ENCODE assay signal across 14 mouse cellular contexts in genomic region chr15:90992871-90993270, GRCm38 (mm10). TPM values are rescaled to one million over a fixed set of nuclear protein-coding genes. Genes with fewer than 3 reads are reported as not detected.
DNase-seq lines count a peak whose midpoint lies in the region; ATAC-seq and TF ChIP-seq lines count a peak whose summit lies in the region.
"Had no signal": no experiment of that assay in that cellular context is flagged by ENCODE, and none has a peak within 500 bp of the region (broad histone marks: within the 10 kb centered on the region; RNA-seq: fewer than 3 reads in every experiment).

No protein-coding gene starts in this region.

- no peak overlapping the region for H3K27ac ChIP-seq in forebrain, postnatal 0 days (ENCODE audit: low read depth, low read length)
- H3K27ac ChIP-seq in forebrain, embryonic 15.5 days (replicated peaks), result no peak overlapping the region
- no peak overlapping the region for H3K27ac ChIP-seq in kidney, postnatal 0 days
- no peak overlapping the region for H3K27ac ChIP-seq in midbrain, embryonic 14.5 days (replicated peaks; ENCODE audit: low read depth, low read length)
- H3K27ac ChIP-seq in midbrain, embryonic 15.5 days, result no peak overlapping the region
- H3K27ac ChIP-seq: heart, embryonic 15.5 days; limb, embryonic 12.5 days had no signal

- H3K9ac ChIP-seq in forebrain, postnatal 0 days, result no peak overlapping the region
- H3K9ac ChIP-seq in forebrain, embryonic 15.5 days (replicated peaks), result no peak overlapping the region
- no peak overlapping the region for H3K9ac ChIP-seq in kidney, postnatal 0 days (ENCODE audit: low read depth, low read length)
- H3K9ac ChIP-seq in midbrain, embryonic 14.5 days (replicated peaks; ENCODE audit: low read length), result no peak overlapping the region
- no peak overlapping the region for H3K9ac ChIP-seq in midbrain, embryonic 15.5 days
- H3K9ac ChIP-seq: heart, embryonic 15.5 days; limb, embryonic 12.5 days had no signal

- H3K36me3 ChIP-seq in forebrain, postnatal 0 days (ENCODE audit: insufficient read depth), result peaks cover 27% of the 10 kb centered on the region
- H3K36me3 ChIP-seq in forebrain, embryonic 15.5 days, result peaks cover 53% of the 10 kb centered on the region
- no peaks in the 10 kb centered on the region for H3K36me3 ChIP-seq in kidney, postnatal 0 days (ENCODE audit: insufficient read depth, low read length)
- H3K36me3 ChIP-seq in midbrain, embryonic 14.5 days (ENCODE audit: control insufficient read depth, insufficient read depth, low read length), result peaks cover 74% of the 10 kb centered on the region
- peaks cover 10% of the 10 kb centered on the region; the same call in 1 of the 2 replicates for H3K36me3 ChIP-seq in midbrain, embryonic 15.5 days (replicated peaks)
- H3K36me3 ChIP-seq: heart, embryonic 15.5 days had no signal

- H3K4me2 ChIP-seq in forebrain, postnatal 0 days (ENCODE audit: low read depth), result no peak overlapping the region
- no peak overlapping the region for H3K4me2 ChIP-seq in forebrain, embryonic 15.5 days (replicated peaks)
- H3K4me2 ChIP-seq in kidney, postnatal 0 days (ENCODE audit: low read length), result no peak overlapping the region
- no peak overlapping the region for H3K4me2 ChIP-seq in midbrain, embryonic 14.5 days (ENCODE audit: low read length)
- no peak overlapping the region for H3K4me2 ChIP-seq in midbrain, embryonic 15.5 days
- H3K4me2 ChIP-seq: heart, embryonic 15.5 days; limb, embryonic 12.5 days had no signal

- no peaks in the 10 kb centered on the region for H3K4me1 ChIP-seq in forebrain, postnatal 0 days (ENCODE audit: insufficient read depth)
- no peaks in the 10 kb centered on the region for H3K4me1 ChIP-seq in forebrain, embryonic 15.5 days
- no peaks in the 10 kb centered on the region for H3K4me1 ChIP-seq in kidney, postnatal 0 days (replicated peaks; ENCODE audit: insufficient read depth, low read length)
- H3K4me1 ChIP-seq in midbrain, embryonic 14.5 days (ENCODE audit: control insufficient read depth, insufficient read depth, low read length), result no peaks in the 10 kb centered on the region
- H3K4me1 ChIP-seq in midbrain, embryonic 15.5 days, result no peaks in the 10 kb centered on the region

- WGBS in forebrain, postnatal 0 days, result 50% methylated on average over 2 of the region's 2 CpGs
- 68% methylated on average over 2 of the region's 2 CpGs for WGBS in forebrain, embryonic 15.5 days
- WGBS in kidney, postnatal 0 days, result 66% methylated on average over 2 of the region's 2 CpGs
- WGBS in midbrain, embryonic 14.5 days, result 77% methylated on average over 2 of the region's 2 CpGs
- WGBS in midbrain, embryonic 15.5 days, result 75% methylated on average over 2 of the region's 2 CpGs

- TF ChIP-seq CTCF in forebrain, postnatal 0 days (IDR thresholded peaks at IDR 0.05; ENCODE audit: low read depth), result peak; percentile 49; the same call in 1 of the 2 replicates
- peak; percentile 65 for TF ChIP-seq CTCF in kidney, postnatal 0 days (IDR thresholded peaks at IDR 0.05; ENCODE audit: low read depth)

- DNase-seq in forebrain, postnatal 0 days, result no peak
- peak; percentile 79 for DNase-seq in kidney, postnatal 0 days (ENCODE audit: low spot score)
- no peak for DNase-seq in kidney, postnatal 25 days
- peak; percentile 61 for DNase-seq in midbrain, embryonic 14.5 days
- DNase-seq in skeletal muscle tissue, adult 2 months (ENCODE audit: low read depth, low spot score), result peak; percentile 8
- DNase-seq in cerebellum, adult 11 months, result no peak
- DNase-seq: B cell, adult 2 months; cerebellum, postnatal 36 days; kidney, postnatal 36 days; layer of hippocampus, postnatal 36 days had no signal

- no peaks in the 10 kb centered on the region for H3K9me3 ChIP-seq in forebrain, postnatal 0 days (ENCODE audit: low read length)
- no peaks in the 10 kb centered on the region for H3K9me3 ChIP-seq in forebrain, embryonic 15.5 days
- H3K9me3 ChIP-seq in kidney, postnatal 0 days (replicated peaks; ENCODE audit: low read length), result no peaks in the 10 kb centered on the region
- H3K9me3 ChIP-seq in midbrain, embryonic 14.5 days (ENCODE audit: control insufficient read depth, low read length), result no peaks in the 10 kb centered on the region
- no peaks in the 10 kb centered on the region for H3K9me3 ChIP-seq in midbrain, embryonic 15.5 days
- H3K9me3 ChIP-seq: heart, embryonic 15.5 days; limb, embryonic 12.5 days had no signal

- H3K4me3 ChIP-seq in forebrain, postnatal 0 days (ENCODE audit: low read depth, low read length), result no peak overlapping the region
- no peak overlapping the region for H3K4me3 ChIP-seq in forebrain, embryonic 15.5 days
- no peak overlapping the region for H3K4me3 ChIP-seq in kidney, postnatal 0 days (replicated peaks; ENCODE audit: low read depth, low read length)
- H3K4me3 ChIP-seq in midbrain, embryonic 14.5 days (replicated peaks; ENCODE audit: low read depth, low read length), result no peak overlapping the region
- H3K4me3 ChIP-seq in midbrain, embryonic 15.5 days, result no peak overlapping the region
- H3K4me3 ChIP-seq: heart, embryonic 15.5 days; limb, embryonic 12.5 days had no signal

- ATAC-seq in forebrain, postnatal 0 days, result no peak
- no peak for ATAC-seq in forebrain, embryonic 15.5 days (replicated peaks)
- ATAC-seq in kidney, postnatal 0 days (replicated peaks; ENCODE audit: low FRiP score, low read depth), result no peak
- ATAC-seq in midbrain, embryonic 14.5 days (ENCODE audit: low FRiP score, low TSS enrichment), result no peak
- ATAC-seq in midbrain, embryonic 15.5 days (replicated peaks), result no peak

- H3K27me3 ChIP-seq in forebrain, postnatal 0 days (ENCODE audit: insufficient read depth, low read length), result no peaks in the 10 kb centered on the region
- H3K27me3 ChIP-seq in forebrain, embryonic 15.5 days, result no peaks in the 10 kb centered on the region
- H3K27me3 ChIP-seq in kidney, postnatal 0 days (ENCODE audit: insufficient read depth, low read length), result no peaks in the 10 kb centered on the region
- no peaks in the 10 kb centered on the region for H3K27me3 ChIP-seq in midbrain, embryonic 14.5 days (ENCODE audit: control insufficient read depth, insufficient read depth, low read length)
- H3K27me3 ChIP-seq in midbrain, embryonic 15.5 days (replicated peaks), result no peaks in the 10 kb centered on the region
- H3K27me3 ChIP-seq: heart, embryonic 15.5 days; limb, embryonic 12.5 days had no signal

RNA-seq across cellular contexts. Expression of gene Kif21a, which starts 56.9 kb away (rescaled TPM):
- total RNA-seq in forebrain, postnatal 0 days (2014; rRNA removed), result 44.8 and 56.8 TPM in 2 replicates
- 15.8 and 24.5 TPM in 2 replicates for polyA plus RNA-seq in forebrain, postnatal 0 days (2015; fragmentation: Nextera tagmentation; extraction: Ambion mirVana)
- polyA plus RNA-seq in forebrain, embryonic 15.5 days (2015; fragmentation: Nextera tagmentation; extraction: Ambion mirVana), result 52.3 and 54.2 TPM in 2 replicates
- 12.9 and 14.0 TPM in 2 replicates for polyA plus RNA-seq in kidney, postnatal 0 days (2015; fragmentation: Nextera tagmentation; extraction: Ambion mirVana)
- 63.4 and 72.2 TPM in 2 replicates for polyA plus RNA-seq in midbrain, embryonic 14.5 days (2014; fragmentation: Nextera tagmentation; extraction: Ambion mirVana)
- 50.3 and 50.9 TPM in 2 replicates for polyA plus RNA-seq in midbrain, embryonic 15.5 days (2015; fragmentation: Nextera tagmentation; extraction: Ambion mirVana)

Comparison
In these comparisons a context has a peak if more than half of its experiments do, and no peak if none do; other contexts are left out.
1. DNase-seq: peak in kidney, postnatal 0 days (single experiment), midbrain, embryonic 14.5 days (single experiment) and skeletal muscle tissue, adult 2 months (single experiment); none in forebrain, postnatal 0 days (single experiment), kidney, postnatal 25 days (0 of 2) and cerebellum, adult 11 months (single experiment).